Mouse (Mus musculus) liver, embryonic 13.5 days (tissue): ENCODE measurements around the gene Hnrnph1. TPM values are rescaled to one million over a fixed set of nuclear protein-coding genes. Genes with fewer than 3 reads are reported as not detected.
A peak's percentile ranks its signal among the peaks of the same experiment; 100 is the strongest.

ENCODE experiments used
- ATAC-seq: fragments of 200-750 bp; cut with Nextera tagmentation; 2 replicates; pipeline ENCODE4 v1.8.0; 2017; ENCODE audit warnings: low read depth, mild to moderate bottlenecking, moderate number of reproducible peaks, moderate library complexity
- DNase-seq: peaks from one replicate; pipeline ENCODE4 v3.0.0; 2022
- H3K27ac ChIP-seq: fragments of 300-500 bp; sonication (generic); 2 replicates; pipeline ENCODE4 v1.5.1; 2015; ENCODE audit warnings: moderate library complexity, mild to moderate bottlenecking, inconsistent platforms
- H3K27me3 ChIP-seq: fragments of 300-500 bp; sonication (generic); 2 replicates; pipeline ENCODE4 v1.6.1; 2015; ENCODE audit warnings: mild to moderate bottlenecking, inconsistent platforms
- H3K36me3 ChIP-seq: fragments of 300-500 bp; sonication (generic); 2 replicates; pipeline ENCODE4 v1.6.1; 2015; ENCODE audit warnings: mild to moderate bottlenecking, inconsistent platforms
- H3K4me1 ChIP-seq: fragments of 300-500 bp; sonication (generic); replicated peaks from 2 replicates; pipeline ENCODE4 v1.6.1; 2015; ENCODE audit warnings: inconsistent platforms
- H3K4me2 ChIP-seq: fragments of 300-500 bp; sonication (generic); 2 replicates; pipeline ENCODE4 v1.6.1; 2015; ENCODE audit warnings: inconsistent platforms, mild to moderate bottlenecking, moderate library complexity
- H3K4me3 ChIP-seq: fragments of 300-500 bp; sonication (generic); replicated peaks from 2 replicates; pipeline ENCODE4 v1.5.1; 2015; ENCODE audit warnings: mild to moderate bottlenecking, inconsistent platforms
- H3K9ac ChIP-seq: fragments of 300-500 bp; sonication (generic); 2 replicates; pipeline ENCODE4 v1.6.1; 2015; ENCODE audit warnings: mild to moderate bottlenecking, inconsistent platforms
- H3K9me3 ChIP-seq: fragments of 300-500 bp; sonication (generic); replicated peaks from 2 replicates; pipeline ENCODE4 v1.6.1; 2016; ENCODE audit warnings: inconsistent platforms
- WGBS: fragments of 180-500 bp; shearing (Covaris S2); methylation state at CpG from one replicate; pipeline ENCODE4 v1.1.7; 2015; ENCODE audit not compliant: insufficient replicate concordance; 5-methylcytosine and 5-hydroxymethylcytosine counted together
- polyA plus RNA-seq: library from polyadenylated mRNA; unstranded; fragments of >200 nt; fragmentation: Nextera tagmentation; extraction: Ambion mirVana; gene quantifications from 2 replicates; pipeline ENCODE4 v1.2.1, GENCODE M21; 2015

Gene Hnrnph1
- polyA plus RNA-seq, 1 experiment from 2014 or later, result 124 TPM

- Histone ChIP-seq H3K27ac (no peak overlapping the region), H3K36me3 (no peaks in the 10 kb centered on the region), H3K4me1 (peaks cover 31% of the 10 kb centered on the region), H3K4me2 (no peak overlapping the region), H3K4me3 (no peak overlapping the region), H3K9ac (no peak overlapping the region), H3K9me3 (no peaks in the 10 kb centered on the region), H3K27me3 (no peaks in the 10 kb centered on the region)
- WGBS, result 80% methylated on average over 1 of the region's 1 CpGs
- ATAC-seq (no peak), DNase-seq (no peak)
Measured at GRCm38 (mm10) chr11:50373621-50374020, 3.2 kb upstream of the Hnrnph1 start.

DNA sequence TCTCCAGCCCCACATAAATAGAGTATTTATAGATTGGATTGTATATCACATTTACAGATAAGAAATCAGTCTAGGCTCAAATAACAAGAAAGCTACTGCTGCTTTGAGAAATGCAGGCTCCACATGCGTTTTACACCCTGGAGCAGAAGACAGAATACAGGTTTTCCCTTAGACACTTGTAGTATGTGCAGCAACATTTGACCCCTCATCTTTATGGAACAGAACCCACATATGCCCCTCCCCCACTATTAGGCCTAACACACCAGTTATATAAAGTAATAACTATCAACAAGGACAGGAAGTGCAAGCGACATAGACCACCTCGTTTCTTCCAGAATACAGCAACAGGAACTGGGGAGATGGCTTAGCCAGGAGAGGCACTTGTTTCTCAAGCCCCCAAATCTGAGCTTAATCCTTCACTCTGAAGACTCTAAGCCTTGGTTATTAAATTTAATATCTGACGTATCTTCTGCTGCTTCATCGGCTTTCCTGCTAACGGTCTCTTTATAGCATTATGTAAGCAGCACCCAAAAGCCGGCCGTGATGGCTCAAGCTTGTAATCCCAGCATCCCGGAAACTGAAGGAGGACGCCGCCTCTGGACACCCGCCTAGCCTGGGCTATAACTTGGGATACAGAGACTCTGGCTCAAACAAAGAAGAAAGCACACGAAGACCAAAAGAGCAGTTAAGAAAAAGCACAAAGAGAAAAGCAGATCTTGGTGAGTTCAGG, 2.3 kb upstream of the Hnrnph1 start:
- Histone ChIP-seq H3K36me3 (peaks cover 5% of the 10 kb centered on the region), H3K4me3 (no peak overlapping the region), H3K4me2 (no peak overlapping the region), H3K27ac (no peak overlapping the region), H3K27me3 (no peaks in the 10 kb centered on the region), H3K4me1 (peaks cover 37% of the 10 kb centered on the region), H3K9ac (no peak overlapping the region), H3K9me3 (no peaks in the 10 kb centered on the region)
- no peak for ATAC-seq
- no peak for DNase-seq
- WGBS, result 88% methylated on average over 13 of the region's 13 CpGs

DNA sequence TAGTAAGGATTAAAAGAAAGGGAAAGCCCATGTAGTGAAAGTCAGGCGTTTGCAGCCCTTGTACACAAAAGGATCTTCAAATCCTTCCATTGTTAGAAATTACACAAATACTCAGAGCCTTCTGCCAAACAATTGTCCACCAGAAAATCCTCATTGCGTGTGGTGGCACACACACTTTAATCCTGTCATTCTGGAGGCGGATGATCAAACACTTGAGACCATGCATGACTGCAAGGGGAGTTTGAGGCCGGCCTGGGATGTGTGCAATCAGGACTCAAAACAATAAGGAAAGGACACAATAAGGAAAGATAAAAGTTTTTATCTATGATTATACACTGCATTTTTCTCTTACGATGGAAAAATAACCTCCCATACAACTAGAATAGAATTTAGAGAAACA, 1.4 kb upstream of the Hnrnph1 start:
- Histone ChIP-seq H3K27me3 (no peaks in the 10 kb centered on the region), H3K36me3 (peaks cover 10% of the 10 kb centered on the region), H3K4me3 (no peak overlapping the region), H3K9ac (no peak overlapping the region), H3K27ac (no peak overlapping the region), H3K9me3 (no peaks in the 10 kb centered on the region), H3K4me1 (peaks cover 39% of the 10 kb centered on the region), H3K4me2 (no peak overlapping the region)
- WGBS, result 78% methylated on average over 5 of the region's 5 CpGs
- no peak for DNase-seq
- ATAC-seq, result no peak

DNA sequence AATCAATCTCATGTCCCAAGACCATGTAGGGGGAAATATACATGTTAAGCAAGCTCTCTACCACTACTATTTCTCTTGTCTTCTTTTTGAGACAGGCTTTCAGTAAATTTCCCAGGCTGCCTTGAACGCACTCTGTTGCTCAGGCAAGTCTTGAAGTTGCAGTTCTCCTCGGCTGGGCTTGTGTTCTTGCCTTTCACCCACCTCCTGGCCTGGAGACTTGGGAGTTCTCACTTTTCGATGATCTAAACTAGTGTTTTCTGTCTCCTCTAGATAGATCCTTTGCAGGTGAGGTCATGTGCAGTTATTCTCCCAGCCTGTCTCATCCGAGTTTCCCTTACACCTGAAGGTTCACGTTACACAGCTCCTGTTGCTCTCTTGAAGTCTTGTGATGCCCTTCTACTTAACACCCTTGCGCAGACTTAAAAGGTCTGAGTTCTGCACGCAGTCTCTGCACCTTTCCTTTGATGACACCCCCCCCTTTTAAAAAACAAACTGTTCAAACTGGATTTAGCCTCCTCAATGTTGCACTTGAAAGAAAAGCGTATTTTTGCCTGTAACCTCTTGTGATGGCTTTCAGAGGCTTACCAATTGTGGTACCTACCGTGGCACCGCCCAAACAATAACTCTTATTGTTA, 517 bp upstream of the Hnrnph1 start:
- Histone ChIP-seq H3K27ac (peak overlapping the region; percentile 99), H3K9ac (peak overlapping the region; percentile 92), H3K36me3 (peaks cover 11% of the 10 kb centered on the region), H3K9me3 (no peaks in the 10 kb centered on the region), H3K4me1 (peaks cover 35% of the 10 kb centered on the region), H3K4me3 (peak overlapping the region; percentile 97), H3K4me2 (peak overlapping the region; percentile 97), H3K27me3 (no peaks in the 10 kb centered on the region)
- DNase-seq (no peak), ATAC-seq (no peak)
- WGBS, result 36% methylated on average over 10 of the region's 10 CpGs

DNA sequence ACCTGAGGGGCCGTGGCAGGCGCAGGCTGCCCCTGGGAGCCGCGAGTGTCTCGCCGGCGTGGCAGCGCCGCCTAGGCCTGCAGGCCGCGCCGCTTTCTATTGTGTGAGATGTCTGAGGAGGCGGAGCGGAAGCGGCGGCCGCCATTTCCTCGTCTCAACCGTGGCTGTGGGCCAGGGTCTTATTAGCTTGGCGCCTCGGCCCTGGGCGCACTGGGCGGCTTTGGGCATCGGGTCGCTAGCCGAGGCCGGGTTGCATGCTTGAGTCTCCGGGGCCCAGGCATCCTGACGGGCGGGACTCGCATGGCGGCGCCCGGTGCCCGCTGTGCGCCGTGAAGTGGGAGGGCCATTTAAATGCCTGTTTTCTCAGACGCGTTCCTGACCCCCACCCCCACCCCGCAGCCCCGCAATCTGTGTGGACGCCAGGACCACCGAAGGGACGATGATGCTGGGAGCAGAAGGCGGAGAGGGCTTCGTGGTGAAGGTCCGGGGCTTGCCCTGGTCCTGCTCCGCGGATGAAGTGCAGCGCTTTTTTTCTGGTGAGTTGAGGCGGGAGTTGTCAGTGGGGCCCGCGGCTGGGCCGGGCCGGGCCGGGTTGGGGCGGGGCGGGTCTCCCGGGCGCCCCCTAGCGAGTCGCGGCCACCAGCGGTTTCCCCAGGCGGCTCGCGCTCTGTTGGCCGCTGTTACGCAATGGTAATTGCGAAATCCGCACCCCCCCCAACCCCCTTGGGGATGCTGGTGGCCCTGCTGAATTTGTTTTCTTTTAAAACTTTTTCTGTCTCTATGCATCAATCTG, 1.3 kb downstream of the Hnrnph1 start:
- no peaks in the 10 kb centered on the region for H3K27me3 ChIP-seq
- ATAC-seq, result peak; percentile 72
- H3K4me1 ChIP-seq, result peaks cover 34% of the 10 kb centered on the region
- peak overlapping the region; percentile 97 for H3K4me2 ChIP-seq
- H3K36me3 ChIP-seq, result peaks cover 25% of the 10 kb centered on the region
- H3K4me3 ChIP-seq, result peak overlapping the region; percentile 97
- WGBS, result under 1% methylated on average over 71 of the region's 71 CpGs
- peak overlapping the region; percentile 96 for H3K9ac ChIP-seq
- no peaks in the 10 kb centered on the region for H3K9me3 ChIP-seq
- peak; percentile 73 for DNase-seq
- peak overlapping the region; percentile 99 for H3K27ac ChIP-seq

GRCm38 (mm10) chr11:50379023-50379752, 2.4 kb downstream of the Hnrnph1 start:
- H3K9ac ChIP-seq, result peak overlapping the region; percentile 96
- no peaks in the 10 kb centered on the region for H3K27me3 ChIP-seq
- H3K27ac ChIP-seq, result peak overlapping the region; percentile 99; the same call in 1 of the 2 replicates
- peak overlapping the region; percentile 97 for H3K4me3 ChIP-seq
- ATAC-seq (no peak), DNase-seq (no peak)
- 46% methylated on average over 12 of the region's 12 CpGs for WGBS
- peaks cover 31% of the 10 kb centered on the region for H3K36me3 ChIP-seq
- H3K4me1 ChIP-seq, result peaks cover 34% of the 10 kb centered on the region
- H3K4me2 ChIP-seq, result peak overlapping the region; percentile 97
- no peaks in the 10 kb centered on the region for H3K9me3 ChIP-seq

- Histone ChIP-seq H3K4me1 (peaks cover 24% of the 10 kb centered on the region), H3K4me3 (peak overlapping the region; percentile 33), H3K9ac (peak overlapping the region; percentile 39; the same call in 1 of the 2 replicates), H3K4me2 (peak overlapping the region; percentile 41), H3K27ac (no peak overlapping the region), H3K9me3 (no peaks in the 10 kb centered on the region), H3K36me3 (peaks cover 45% of the 10 kb centered on the region), H3K27me3 (no peaks in the 10 kb centered on the region)
- ATAC-seq (no peak), DNase-seq (no peak)
- WGBS, result 61% methylated on average over 4 of the region's 4 CpGs
Measured at GRCm38 (mm10) chr11:50381311-50381710, 4.5 kb downstream of the Hnrnph1 start.

- H3K4me2 ChIP-seq, result no peak overlapping the region
- H3K4me3 ChIP-seq, result no peak overlapping the region
- H3K36me3 ChIP-seq, result peaks cover 61% of the 10 kb centered on the region
- ATAC-seq (no peak), DNase-seq (no peak)
- WGBS, result 78% methylated on average over 3 of the region's 3 CpGs
- no peaks in the 10 kb centered on the region for H3K27me3 ChIP-seq
- no peak overlapping the region for H3K9ac ChIP-seq
- no peak overlapping the region for H3K27ac ChIP-seq
- peaks cover 10% of the 10 kb centered on the region; the same call in 1 of the 2 replicates for H3K4me1 ChIP-seq
- no peaks in the 10 kb centered on the region for H3K9me3 ChIP-seq
Measured at GRCm38 (mm10) chr11:50387167-50387679, 10.4 kb downstream of the Hnrnph1 start.

DNA sequence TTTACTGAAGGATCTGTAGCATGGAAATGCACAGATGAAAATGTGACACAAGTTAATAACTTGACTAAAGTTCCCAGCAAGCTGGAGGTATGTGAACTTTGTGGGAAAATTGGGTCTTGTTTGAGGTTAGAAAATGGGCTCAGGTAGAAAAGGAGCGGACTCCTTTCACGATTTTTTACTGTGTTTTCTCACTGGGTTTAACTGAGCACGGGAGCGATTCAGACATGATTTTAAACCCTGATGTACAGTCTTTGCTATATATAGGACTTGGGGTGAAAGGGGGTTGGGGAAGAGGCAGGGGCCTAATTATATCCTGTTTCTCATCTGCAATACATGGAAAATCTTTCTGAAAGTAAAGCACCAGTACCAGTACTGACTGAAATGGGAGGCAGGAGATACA, 10.9 kb downstream of the Hnrnph1 start:
- Histone ChIP-seq H3K9me3 (no peaks in the 10 kb centered on the region), H3K4me1 (peaks cover 6% of the 10 kb centered on the region; the same call in 1 of the 2 replicates), H3K4me3 (no peak overlapping the region), H3K36me3 (peaks cover 57% of the 10 kb centered on the region), H3K4me2 (no peak overlapping the region), H3K9ac (no peak overlapping the region), H3K27me3 (no peaks in the 10 kb centered on the region), H3K27ac (peak overlapping the region; percentile 6; the same call in 1 of the 2 replicates)
- DNase-seq, result no peak
- no peak for ATAC-seq
- WGBS, result 82% methylated on average over 4 of the region's 4 CpGs

DNA sequence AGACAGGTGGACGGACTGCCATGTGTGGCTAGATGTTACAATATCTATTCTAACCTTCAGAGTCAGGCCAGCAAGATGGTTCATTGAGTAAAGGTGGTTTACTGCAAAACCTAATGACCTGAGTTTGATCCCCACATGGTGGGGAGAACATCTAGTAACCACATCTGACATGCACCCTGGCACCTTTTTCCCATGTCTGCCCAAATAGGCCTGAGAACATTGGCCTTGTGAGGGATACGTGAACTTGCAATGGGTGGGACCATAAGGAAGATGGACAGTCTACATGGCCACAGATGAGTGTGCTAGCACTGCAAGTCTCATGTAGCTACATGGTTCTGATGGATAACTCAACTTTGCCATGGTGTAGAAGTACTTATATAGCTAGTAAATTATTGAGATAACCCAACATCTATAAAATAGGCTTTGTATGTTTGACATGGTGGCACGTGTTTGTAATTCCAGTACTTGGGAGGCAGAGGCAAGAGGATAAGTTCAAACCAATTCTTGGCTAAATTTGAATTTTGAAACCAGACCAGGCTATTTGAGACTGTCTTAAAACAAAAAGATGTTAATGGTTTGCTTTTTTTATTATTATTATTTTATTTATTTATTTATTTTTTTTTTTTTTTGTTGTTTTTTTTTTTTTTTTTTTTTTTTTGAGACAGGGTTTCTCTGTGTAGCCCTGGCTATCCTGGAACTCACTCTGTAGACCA, 11.6 kb downstream of the Hnrnph1 start:
- 82% methylated on average over 3 of the region's 3 CpGs for WGBS

More for the DNA sequence above, 11.6 kb downstream of the Hnrnph1 start:
- Histone ChIP-seq H3K4me3 (no peak overlapping the region), H3K36me3 (peaks cover 51% of the 10 kb centered on the region), H3K4me1 (peaks cover 4% of the 10 kb centered on the region; the same call in 1 of the 2 replicates), H3K9ac (no peak overlapping the region), H3K27ac (peak overlapping the region; percentile 6; the same call in 1 of the 2 replicates), H3K9me3 (no peaks in the 10 kb centered on the region), H3K27me3 (no peaks in the 10 kb centered on the region), H3K4me2 (no peak overlapping the region)
- ATAC-seq, result no peak
- no peak for DNase-seq
